Mouse (Mus musculus) layer of hippocampus, postnatal 10 days (tissue): Measurements from ENCODE around the gene Mipol1. TPM values are rescaled to one million over a fixed set of nuclear protein-coding genes. Genes with fewer than 3 reads are reported as not detected.
"Not testable (repeated sequence)": the region's sequence is repeated elsewhere in the genome, so short reads cannot be mapped to it uniquely, and the experiment has no call there.

Experiments
- DNase-seq, 2 experiments: peaks; one replicate each; pipeline ENCODE4 v3.0.0; 2021; ENCODE audit warnings: low spot score in 2 of 2
- total RNA-seq, 2 experiments: library from RNA; stranded (reverse); gene quantifications; 2 replicates each; pipeline ENCODE4 v1.2.3; 2021

Gene Mipol1
- total RNA-seq, 2 experiments from 2014 or later = 5.1 to 6.3 TPM

DNA sequence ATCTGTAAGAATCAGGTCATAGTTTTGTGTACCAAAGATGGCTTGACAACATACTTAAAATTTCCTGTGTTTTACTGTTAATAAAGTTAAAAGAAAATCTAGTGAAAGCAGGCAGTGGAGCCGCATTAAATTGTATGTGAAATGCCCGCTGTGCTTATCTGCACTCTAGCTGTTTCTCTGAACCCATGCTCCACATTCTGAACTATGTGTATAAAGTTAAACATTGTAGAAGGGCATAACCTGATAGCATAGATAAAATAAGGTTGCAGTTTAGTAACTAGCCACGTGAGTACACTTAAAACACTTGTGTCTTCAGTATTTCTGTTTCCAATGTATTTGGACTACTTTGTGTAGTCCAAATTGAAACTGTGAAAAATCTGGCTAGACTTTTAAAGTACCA, 183.6 kb downstream of the Mipol1 start:
- DNase-seq = no peak

DNA sequence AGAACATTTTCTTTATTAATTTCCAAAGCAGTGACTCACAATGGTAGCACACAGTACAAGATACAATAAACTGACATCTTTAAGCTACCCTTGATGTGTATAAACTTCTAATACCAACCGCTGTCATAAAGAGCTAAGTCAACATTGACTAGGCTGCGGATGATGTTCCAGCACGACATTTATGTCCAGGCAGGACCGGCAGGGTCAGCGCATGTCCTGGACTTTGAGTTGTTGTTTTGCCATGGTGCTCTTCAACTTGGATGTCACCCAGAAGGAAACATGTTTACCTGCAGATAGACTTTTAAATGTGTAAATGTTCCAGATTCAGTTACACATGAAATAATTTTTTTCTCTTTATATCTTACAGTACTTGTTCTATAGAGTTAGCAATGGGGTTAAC, 194.7 kb downstream of the Mipol1 start:
- DNase-seq = no peak

DNA sequence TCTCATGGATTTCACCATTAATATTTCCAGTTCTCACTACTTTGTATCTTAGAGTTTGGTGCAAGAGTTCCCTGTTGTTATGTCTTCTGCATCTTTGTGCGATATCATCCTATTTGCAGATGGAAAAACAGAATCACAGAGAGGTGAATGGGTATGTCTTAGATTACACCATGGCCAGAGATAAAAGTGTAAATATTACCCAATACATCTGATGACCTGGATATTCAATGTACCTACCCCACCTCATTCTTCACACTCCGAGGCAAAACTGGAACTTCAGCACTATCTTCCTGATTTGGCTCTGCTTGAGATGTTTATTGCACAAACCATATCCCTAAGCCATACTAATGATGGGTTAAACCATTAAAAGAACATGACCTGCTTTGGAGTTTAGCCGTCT, 198.0 kb downstream of the Mipol1 start:
- DNase-seq = no peak

GRCm38 (mm10) chr12:57428767-57429166, 198.5 kb downstream of the Mipol1 start:
- no peak for DNase-seq

- not testable (repeated sequence) for DNase-seq
These were observed 206.9 kb downstream of the Mipol1 start for GRCm38 (mm10) chr12:57436939-57437659.

- DNase-seq = no peak
These were observed 214.2 kb downstream of the Mipol1 start for GRCm38 (mm10) chr12:57444281-57444903.

DNA sequence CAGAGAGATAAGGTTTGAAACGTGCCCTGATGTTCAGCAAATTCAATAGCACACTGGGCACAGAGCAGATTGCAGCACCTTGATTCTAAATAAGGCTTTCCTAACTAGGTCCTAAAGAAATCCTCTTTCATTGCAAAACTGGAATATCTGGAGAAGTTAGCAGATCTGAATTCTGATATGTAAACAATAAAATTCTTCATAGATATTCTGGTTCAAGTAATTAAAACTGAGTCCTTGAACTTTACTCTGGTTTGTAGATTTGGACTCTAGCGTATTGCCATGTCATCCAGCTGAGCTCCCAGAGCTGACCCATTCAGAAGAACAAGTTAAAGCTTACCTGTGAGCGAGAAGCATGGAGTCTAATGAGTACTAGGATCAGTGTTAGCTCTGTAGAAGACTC, 217.1 kb downstream of the Mipol1 start:
- no peak for DNase-seq

- no peak for DNase-seq
These were observed 219.1 kb downstream of the Mipol1 start for GRCm38 (mm10) chr12:57449299-57449698.

DNA sequence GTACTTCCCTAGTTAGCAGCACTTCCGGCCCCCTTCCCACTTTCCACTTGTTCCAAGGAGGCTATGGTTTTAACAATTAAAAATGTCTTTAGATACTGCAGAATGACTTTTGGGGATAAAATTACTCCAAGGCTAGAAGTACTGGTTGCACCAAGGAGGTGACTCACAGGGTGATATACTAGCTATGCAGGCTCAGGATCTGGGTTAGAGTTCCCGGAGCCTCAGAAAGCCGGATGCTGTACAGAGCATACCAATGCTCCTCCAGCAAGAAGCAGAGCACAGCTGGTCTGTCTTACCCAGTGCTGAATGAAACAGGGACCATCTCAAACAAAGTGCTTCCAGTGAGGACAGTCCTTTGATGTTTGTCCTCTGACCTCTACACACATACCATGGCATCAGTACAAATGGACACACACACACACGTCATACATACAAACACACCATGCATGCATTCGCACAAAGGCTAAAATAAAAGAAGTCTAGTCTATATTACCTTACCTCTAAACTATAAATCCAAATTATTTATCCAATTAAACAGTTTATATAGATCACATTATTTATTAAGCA, 219.9 kb downstream of the Mipol1 start:
- DNase-seq = no peak

DNA sequence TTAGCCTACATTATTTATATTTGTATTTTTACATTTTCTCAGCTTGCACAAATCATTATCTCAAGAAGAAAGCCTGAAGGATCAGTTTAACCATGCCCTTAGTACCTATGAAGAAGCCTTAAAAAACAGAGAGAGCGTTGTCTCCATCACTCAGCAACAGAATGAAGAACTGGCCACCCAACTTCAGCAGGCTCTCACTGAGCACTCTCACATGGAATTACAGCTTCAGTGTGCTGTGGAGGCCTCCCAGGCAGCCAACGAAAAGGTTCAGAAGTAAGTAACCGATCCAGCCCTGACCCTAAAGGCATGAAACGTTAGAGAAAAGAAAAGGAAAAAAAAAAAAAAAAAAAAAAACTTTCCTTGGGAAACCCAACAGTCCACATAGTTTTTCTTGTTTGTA, 226.7 kb downstream of the Mipol1 start:
- DNase-seq = no peak

GRCm38 (mm10) chr12:57457339-57457738, 227.1 kb downstream of the Mipol1 start:
- no peak for DNase-seq

DNA sequence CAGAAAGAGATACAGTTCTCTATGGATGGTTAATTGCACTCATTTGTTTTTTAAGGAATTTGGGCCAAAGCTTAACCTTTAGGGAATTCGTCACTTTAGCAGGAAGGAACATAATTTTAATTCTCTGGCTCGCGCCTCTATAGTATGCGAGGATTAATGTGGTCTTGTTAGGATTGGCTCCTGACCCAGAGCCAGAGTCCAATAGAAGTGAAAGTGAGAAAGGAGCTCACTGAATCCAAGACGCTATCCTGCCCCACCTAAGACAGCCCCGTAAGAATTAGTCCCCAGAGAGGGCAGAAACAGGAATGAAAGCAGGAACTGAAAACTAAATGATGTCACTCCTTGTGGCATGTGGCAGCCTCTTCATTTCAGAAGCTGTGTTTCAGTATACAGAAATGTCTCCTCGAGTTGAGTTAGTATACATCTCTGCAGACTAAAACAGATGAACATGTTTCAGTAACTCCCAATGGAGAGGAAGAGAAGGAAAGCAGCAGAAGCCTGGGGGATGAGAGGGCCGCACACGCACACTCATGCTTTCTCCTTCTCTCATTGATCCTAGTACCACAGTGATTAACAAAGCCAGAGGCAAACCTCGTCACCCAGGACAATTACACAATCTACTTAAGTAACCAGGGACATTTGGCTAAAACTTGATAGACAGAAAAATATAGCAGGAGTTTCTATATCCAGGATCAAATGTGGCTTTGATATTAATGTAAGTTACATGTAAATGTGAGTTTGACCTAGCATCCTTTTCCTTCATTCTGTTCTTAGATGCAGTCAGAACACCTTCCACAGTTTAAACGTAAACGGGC, 234.5 kb downstream of the Mipol1 start:
- no peak for DNase-seq

GRCm38 (mm10) chr12:57471786-57472185, 241.6 kb downstream of the Mipol1 start:
- no peak for DNase-seq

GRCm38 (mm10) chr12:57476876-57477275, 246.6 kb downstream of the Mipol1 start:
- DNase-seq = no peak

GRCm38 (mm10) chr12:57481823-57482222, 251.6 kb downstream of the Mipol1 start:
- DNase-seq = no peak

- no peak for DNase-seq
These were observed 266.3 kb downstream of the Mipol1 start for GRCm38 (mm10) chr12:57496347-57497119.

DNA sequence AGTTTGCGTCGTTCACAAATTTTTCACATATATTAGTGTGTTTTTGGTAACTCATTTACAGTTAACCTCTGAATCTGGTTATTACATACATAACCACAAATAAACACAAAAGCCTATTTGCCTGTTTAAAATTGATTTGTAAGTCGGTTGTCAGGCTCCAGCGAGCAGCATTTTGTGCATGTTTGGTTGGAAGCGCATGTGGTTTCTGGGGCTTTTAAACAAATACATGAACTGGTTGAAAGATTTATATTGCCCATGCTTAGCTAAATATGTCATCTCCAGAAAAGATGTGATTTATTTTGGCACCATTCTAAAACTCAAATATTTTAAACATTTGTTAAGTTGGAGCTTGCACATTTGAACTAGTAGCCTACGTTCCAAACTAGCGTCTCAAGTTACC, 270.0 kb downstream of the Mipol1 start:
- DNase-seq = no peak

DNA sequence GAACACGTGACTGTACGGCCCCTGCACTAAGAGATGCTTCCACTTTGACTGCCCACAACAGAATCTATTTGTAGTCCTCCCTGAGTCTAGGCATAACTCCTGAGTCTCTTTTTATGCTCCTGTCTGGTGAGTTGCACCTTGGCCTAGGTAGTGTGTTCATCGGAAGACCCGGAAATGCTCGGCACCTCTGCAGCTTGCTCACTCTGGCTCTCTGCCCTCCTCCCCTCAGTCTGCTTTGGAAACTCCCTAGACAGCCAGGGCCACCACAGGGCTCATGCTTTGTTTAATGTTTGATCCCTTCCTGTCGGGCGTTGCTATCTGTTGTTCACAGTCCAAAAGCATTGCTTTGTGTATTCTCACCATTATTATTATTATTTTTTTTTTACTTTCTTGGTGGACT, 275.1 kb downstream of the Mipol1 start:
- no peak for DNase-seq

GRCm38 (mm10) chr12:57508938-57509337, 278.7 kb downstream of the Mipol1 start:
- DNase-seq = no peak

- DNase-seq = no peak
These were observed 279.5 kb downstream of the Mipol1 start for GRCm38 (mm10) chr12:57509726-57510125.

GRCm38 (mm10) chr12:57511127-57511526, 280.9 kb downstream of the Mipol1 start:
- no peak for DNase-seq
